In the genomic region with DNA sequence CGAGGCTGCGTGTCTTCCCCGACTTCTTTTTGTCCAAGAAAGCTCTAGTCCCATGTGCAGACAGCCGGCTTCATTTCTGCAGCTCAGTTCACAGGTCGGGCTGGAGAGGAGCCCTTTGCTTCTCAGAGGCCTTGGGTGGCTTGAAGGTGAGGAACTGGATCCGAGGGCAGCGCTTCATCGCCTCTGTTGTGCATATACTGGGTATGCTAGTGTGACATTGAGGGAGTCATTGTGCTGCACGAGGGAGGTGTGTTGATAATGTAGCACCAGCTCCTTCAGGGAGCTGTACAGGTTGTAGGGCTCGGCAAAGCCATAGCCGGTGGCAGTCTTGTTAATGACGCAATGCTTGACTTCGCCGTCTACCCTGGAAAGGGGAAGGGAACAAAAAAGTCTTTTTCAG, we compare ENCODE assay signal across 20 mouse cellular contexts.
"Had no signal": no experiment of that assay in that cellular context is flagged by ENCODE, and none has a peak within 500 bp of the region (broad histone marks: within the 10 kb centered on the region; RNA-seq: fewer than 3 reads in every experiment).

No protein-coding gene starts in this region.

- DNase-seq: kidney, adult 2 months; kidney, postnatal 10 days; kidney, postnatal 36 days; layer of hippocampus, postnatal 36 days; liver, embryonic 13.5 days; lung, adult 2 months; lung, postnatal 14 days; lung, postnatal 4 days; midbrain, embryonic 14.5 days; retina, postnatal 1 day; right cerebral cortex, postnatal 25 days; spleen, adult 18-20 months; thymus, adult 18-20 months; thymus, postnatal 36 days had no signal

- H3K9ac ChIP-seq: liver, embryonic 13.5 days; neural tube, embryonic 12.5 days; neural tube, embryonic 15.5 days; stomach, embryonic 15.5 days had no signal

- H3K4me1 ChIP-seq: midbrain, embryonic 10.5 days; neural tube, embryonic 12.5 days; neural tube, embryonic 15.5 days; stomach, embryonic 15.5 days had no signal

- H3K4me3 ChIP-seq: left cerebral cortex, adult 2 months; liver, embryonic 13.5 days; megakaryocyte, embryonic 14.5 days; midbrain, embryonic 10.5 days; neural tube, embryonic 12.5 days; neural tube, embryonic 15.5 days; stomach, embryonic 15.5 days had no signal

- H3K27ac ChIP-seq: left cerebral cortex, adult 2 months; liver, embryonic 13.5 days; midbrain, embryonic 10.5 days; neural tube, embryonic 12.5 days; neural tube, embryonic 15.5 days; stomach, embryonic 15.5 days had no signal

- H3K4me2 ChIP-seq: liver, embryonic 13.5 days; neural tube, embryonic 12.5 days; neural tube, embryonic 15.5 days; stomach, embryonic 15.5 days had no signal

- H3K27me3 ChIP-seq: liver, embryonic 13.5 days; megakaryocyte, embryonic 14.5 days; neural tube, embryonic 12.5 days; neural tube, embryonic 15.5 days; stomach, embryonic 15.5 days had no signal

- H3K9me3 ChIP-seq: liver, embryonic 13.5 days; megakaryocyte, embryonic 14.5 days; midbrain, embryonic 10.5 days; neural tube, embryonic 12.5 days; neural tube, embryonic 15.5 days; stomach, embryonic 15.5 days had no signal
